Mouse (Mus musculus) myocyte (in vitro differentiated cells): ENCODE data around the gene Bach2. TPM values are rescaled to one million over a fixed set of nuclear protein-coding genes. Genes with fewer than 3 reads are reported as not detected.
A peak's percentile ranks its signal among the peaks of the same experiment; 100 is the strongest.

Source experiments
- H3K27me3 ChIP-seq: one replicate; pipeline ENCODE4 v1.6.1; 2011; ENCODE audit not compliant: control insufficient read depth, insufficient read depth, insufficient read length
- H3K36me3 ChIP-seq: one replicate; pipeline ENCODE4 v1.6.1; 2011; ENCODE audit not compliant: control insufficient read depth, insufficient read depth
- H3K4me2 ChIP-seq: one replicate; pipeline ENCODE4 v1.6.1; 2011; ENCODE audit warnings: low read depth, control low read depth
- H3K4me3 ChIP-seq: one replicate; pipeline ENCODE4 v1.5.1; 2011; ENCODE audit warnings: mild to moderate bottlenecking, control low read depth, moderate library complexity
- H3K79me2 ChIP-seq: one replicate; pipeline ENCODE4 v1.6.1; 2011; ENCODE audit not compliant: control insufficient read depth, insufficient read depth
- H3ac ChIP-seq: one replicate; pipeline ENCODE4 v1.6.1; 2011; ENCODE audit not compliant: control insufficient read depth, insufficient read length
- CEBPB ChIP-seq: IDR thresholded peaks from 2 replicates; pipeline ENCODE4 v1.6.1; 2011; ENCODE audit warnings: mild to moderate bottlenecking, moderate library complexity; ENCODE audit not compliant: poor library complexity, insufficient read depth, severe bottlenecking
- E2F4 ChIP-seq: IDR thresholded peaks from one replicate; pipeline ENCODE4 v1.6.1; 2011; ENCODE audit warnings: mild to moderate bottlenecking, control low read depth, moderate library complexity; ENCODE audit not compliant: insufficient read depth
- MAX ChIP-seq: IDR thresholded peaks from one replicate; pipeline ENCODE4 v1.6.1; 2011; ENCODE audit warnings: low read depth, mild to moderate bottlenecking, control low read depth
- MYOD1 ChIP-seq, 3 experiments: IDR thresholded peaks; one replicate each; pipeline ENCODE4 v1.6.1; 2011; ENCODE audit warnings: control low read depth in 2 of 3, low read depth in 2 of 3, mild to moderate bottlenecking in 2 of 3, moderate library complexity in 1 of 3; ENCODE audit not compliant: insufficient read length in 2 of 3, control insufficient read depth in 1 of 3
- MYOG ChIP-seq, 3 experiments: IDR thresholded peaks; one replicate each; pipeline ENCODE4 v1.6.1; 2011; ENCODE audit warnings: control low read depth in 2 of 3, low read depth in 2 of 3, mild to moderate bottlenecking in 2 of 3; ENCODE audit not compliant: insufficient read length in 2 of 3, control insufficient read depth in 1 of 3, insufficient read depth in 1 of 3
- POLR2A ChIP-seq: IDR thresholded peaks from one replicate; pipeline ENCODE4 v1.6.1; 2011; ENCODE audit warnings: low read depth, mild to moderate bottlenecking, control low read depth, moderate library complexity; ENCODE audit not compliant: insufficient read length
- POLR2AphosphoS2 ChIP-seq: IDR thresholded peaks from one replicate; pipeline ENCODE4 v1.6.1; 2011; ENCODE audit warnings: low read depth, control low read depth; ENCODE audit not compliant: insufficient read length
- REST ChIP-seq: IDR thresholded peaks from one replicate; pipeline ENCODE4 v1.6.1; 2011; ENCODE audit warnings: mild to moderate bottlenecking, control low read depth, moderate library complexity; ENCODE audit not compliant: insufficient read depth, insufficient read length
- SRF ChIP-seq: IDR thresholded peaks from one replicate; pipeline ENCODE4 v1.6.1; 2011; ENCODE audit warnings: low read depth; ENCODE audit not compliant: control insufficient read depth, insufficient read length
- TCF12 ChIP-seq: IDR thresholded peaks from one replicate; pipeline ENCODE4 v1.6.1; 2011; ENCODE audit warnings: mild to moderate bottlenecking, control low read depth; ENCODE audit not compliant: poor library complexity, insufficient read depth, severe bottlenecking
- TCF3 ChIP-seq: IDR thresholded peaks from one replicate; pipeline ENCODE4 v1.6.1; 2011; ENCODE audit warnings: low read depth, control low read depth; ENCODE audit not compliant: insufficient read length
- USF1 ChIP-seq: IDR thresholded peaks from one replicate; pipeline ENCODE4 v1.6.1; 2011; ENCODE audit warnings: low read depth, mild to moderate bottlenecking, control low read depth, moderate library complexity
- polyA plus RNA-seq: library from polyadenylated mRNA; unstranded; fragments of >200 nt; fragmentation: generic; extraction: Trizol; gene quantifications from one replicate; pipeline ENCODE4 v1.2.1, GENCODE M21; 2012; ENCODE audit warnings: missing spikeins

Gene Bach2
- polyA plus RNA-seq, 1 experiment = 0.29 TPM

DNA sequence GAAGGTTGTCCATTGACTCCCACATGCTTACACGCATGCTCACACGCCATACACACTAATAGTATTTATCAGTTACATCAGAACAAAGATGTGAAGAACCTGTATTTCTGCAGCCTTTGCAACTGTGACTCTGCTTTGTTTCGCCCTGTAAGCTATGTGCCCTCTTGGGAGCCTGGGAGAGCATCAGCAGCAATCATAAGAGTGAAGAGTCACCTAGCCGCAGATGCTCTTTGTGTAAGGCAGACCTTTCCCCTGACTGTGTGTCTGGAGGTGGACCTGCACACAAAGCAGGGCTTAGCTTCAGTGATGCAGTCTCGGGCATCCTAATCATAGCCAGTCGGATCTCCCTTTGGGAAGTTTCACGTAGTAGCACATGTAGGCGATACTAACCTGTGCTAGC lies 243.5 kb downstream of the Bach2 start:
- Histone ChIP-seq H3ac (no peak overlapping the region), H3K4me3 (no peak overlapping the region), H3K27me3 (no peaks in the 10 kb centered on the region), H3K36me3 (no peaks in the 10 kb centered on the region), H3K4me2 (no peak overlapping the region), H3K79me2 (no peaks in the 10 kb centered on the region)
- no peak for TF ChIP-seq CEBPB
- no peak for TF ChIP-seq MYOD1 (IDR thresholded peaks at IDR 0.05; ENCODE audit: control insufficient read depth in 1 of 3, insufficient read length in 2 of 3, low read depth in 2 of 3)
- no peak for TF ChIP-seq MYOG (IDR thresholded peaks at IDR 0.05; ENCODE audit: control insufficient read depth in 1 of 3, insufficient read depth in 1 of 3, insufficient read length in 2 of 3, low read depth in 2 of 3)
- TF ChIP-seq USF1 = no peak
- TF ChIP-seq POLR2A = no peak
- TF ChIP-seq SRF = no peak
- TF ChIP-seq REST = no peak
- TF ChIP-seq TCF3 = no peak
- no peak for TF ChIP-seq E2F4
- no peak for TF ChIP-seq MAX
- no peak for TF ChIP-seq TCF12
- TF ChIP-seq POLR2AphosphoS2 = no peak

DNA sequence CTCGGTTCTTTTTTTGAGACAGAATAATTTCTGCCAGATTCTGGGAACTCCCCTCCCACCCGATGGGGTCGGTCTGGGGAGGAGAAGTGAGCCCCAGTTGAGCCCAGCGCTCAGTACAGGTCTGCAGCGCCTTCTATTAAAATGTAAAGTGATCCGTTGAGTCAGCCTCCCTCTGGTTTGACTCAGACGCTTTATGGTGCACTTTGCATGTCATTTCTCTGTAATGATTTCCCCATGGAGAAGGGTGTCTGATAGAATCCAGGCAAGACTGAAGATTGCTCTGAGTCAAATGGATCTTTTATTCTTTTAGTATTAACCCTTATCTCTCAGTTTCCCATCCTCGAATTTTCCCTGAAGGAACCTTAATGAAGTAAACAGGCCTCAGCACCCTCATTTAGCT lies 244.3 kb downstream of the Bach2 start:
- no peak overlapping the region for H3ac ChIP-seq
- TF ChIP-seq TCF3 (no peak), TCF12 (no peak), E2F4 (no peak), MYOG (IDR thresholded peaks at IDR 0.05; ENCODE audit: control insufficient read depth in 1 of 3, insufficient read depth in 1 of 3, insufficient read length in 2 of 3, low read depth in 2 of 3) (no peak), CEBPB (no peak), USF1 (no peak), REST (no peak), POLR2AphosphoS2 (no peak)
- H3K79me2 ChIP-seq = no peaks in the 10 kb centered on the region
- H3K4me3 ChIP-seq = no peak overlapping the region
- H3K27me3 ChIP-seq = no peaks in the 10 kb centered on the region
- H3K4me2 ChIP-seq = peak overlapping the region; percentile 52
- no peaks in the 10 kb centered on the region for H3K36me3 ChIP-seq

DNA sequence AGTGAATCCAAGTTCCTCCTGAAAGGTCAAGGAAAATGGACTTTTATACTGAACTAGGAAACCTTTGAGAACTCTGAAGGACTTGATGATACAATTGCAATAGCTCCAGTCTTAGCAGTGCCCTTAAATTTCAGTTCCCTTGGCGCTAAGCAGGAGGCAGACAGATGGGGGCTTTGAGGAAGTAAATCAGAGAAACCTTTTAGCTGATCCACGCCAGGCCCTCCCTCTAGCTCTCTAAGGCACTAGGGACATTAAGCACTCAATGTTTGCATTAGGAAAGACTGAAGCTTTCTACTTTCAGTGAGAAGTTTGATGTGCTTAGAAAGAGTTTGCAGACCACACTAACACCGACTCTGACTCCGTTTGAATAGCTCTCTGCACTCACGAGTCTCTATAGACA lies 247.2 kb downstream of the Bach2 start:
- Histone ChIP-seq H3K4me2 (no peak overlapping the region), H3K36me3 (no peaks in the 10 kb centered on the region), H3K27me3 (no peaks in the 10 kb centered on the region), H3K4me3 (no peak overlapping the region), H3ac (no peak overlapping the region), H3K79me2 (no peaks in the 10 kb centered on the region)
- TF ChIP-seq POLR2A (no peak), CEBPB (no peak), MAX (no peak), TCF12 (no peak), REST (no peak), SRF (no peak), USF1 (no peak), MYOG (IDR thresholded peaks at IDR 0.05; ENCODE audit: control insufficient read depth in 1 of 3, insufficient read depth in 1 of 3, insufficient read length in 2 of 3, low read depth in 2 of 3) (no peak), MYOD1 (IDR thresholded peaks at IDR 0.05; ENCODE audit: control insufficient read depth in 1 of 3, insufficient read length in 2 of 3, low read depth in 2 of 3) (no peak), POLR2AphosphoS2 (no peak), TCF3 (no peak), E2F4 (no peak)

GRCm38 (mm10) chr4:32486654-32487398 lies 248.2 kb downstream of the Bach2 start:
- no peaks in the 10 kb centered on the region for H3K79me2 ChIP-seq
- no peak overlapping the region for H3K4me3 ChIP-seq
- no peak overlapping the region for H3K4me2 ChIP-seq
- H3ac ChIP-seq = no peak overlapping the region
- H3K36me3 ChIP-seq = no peaks in the 10 kb centered on the region
- TF ChIP-seq MYOD1 (IDR thresholded peaks at IDR 0.05; ENCODE audit: control insufficient read depth in 1 of 3, insufficient read length in 2 of 3, low read depth in 2 of 3) (no peak), REST (no peak), E2F4 (no peak), TCF3 (no peak), POLR2AphosphoS2 (no peak), TCF12 (no peak)
- no peaks in the 10 kb centered on the region for H3K27me3 ChIP-seq

DNA sequence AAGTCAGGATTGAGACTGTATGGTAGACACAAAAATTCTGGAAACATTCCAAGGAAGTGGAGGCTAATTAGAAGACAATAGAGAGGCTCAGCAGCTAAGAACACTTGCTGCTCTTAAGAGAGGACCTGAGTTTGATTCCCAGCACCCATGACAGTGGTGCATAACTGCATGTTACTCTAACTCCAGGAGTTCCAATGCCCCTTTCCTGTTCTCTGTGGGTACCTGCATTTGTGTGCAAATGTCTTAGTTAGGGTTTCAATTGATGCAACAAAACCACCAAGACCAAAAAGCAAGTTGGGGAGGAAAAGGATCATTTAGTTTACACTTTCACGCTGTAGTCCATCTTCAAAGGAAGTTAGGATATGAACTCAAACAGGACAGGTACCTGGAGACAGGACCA lies 250.6 kb downstream of the Bach2 start:
- H3K27me3 ChIP-seq = no peaks in the 10 kb centered on the region
- no peaks in the 10 kb centered on the region for H3K36me3 ChIP-seq
- no peak for TF ChIP-seq USF1
- TF ChIP-seq MYOD1 (IDR thresholded peaks at IDR 0.05; ENCODE audit: control insufficient read depth in 1 of 3, insufficient read length in 2 of 3, low read depth in 2 of 3) = no peak
- no peak for TF ChIP-seq MAX
- TF ChIP-seq POLR2AphosphoS2 = no peak
- no peak for TF ChIP-seq TCF3
- no peak for TF ChIP-seq POLR2A
- H3ac ChIP-seq = no peak overlapping the region
- H3K79me2 ChIP-seq = no peaks in the 10 kb centered on the region
- no peak overlapping the region for H3K4me2 ChIP-seq
- no peak overlapping the region for H3K4me3 ChIP-seq
